8 mouse cellular contexts compared by ENCODE assay signal in the genomic region with DNA sequence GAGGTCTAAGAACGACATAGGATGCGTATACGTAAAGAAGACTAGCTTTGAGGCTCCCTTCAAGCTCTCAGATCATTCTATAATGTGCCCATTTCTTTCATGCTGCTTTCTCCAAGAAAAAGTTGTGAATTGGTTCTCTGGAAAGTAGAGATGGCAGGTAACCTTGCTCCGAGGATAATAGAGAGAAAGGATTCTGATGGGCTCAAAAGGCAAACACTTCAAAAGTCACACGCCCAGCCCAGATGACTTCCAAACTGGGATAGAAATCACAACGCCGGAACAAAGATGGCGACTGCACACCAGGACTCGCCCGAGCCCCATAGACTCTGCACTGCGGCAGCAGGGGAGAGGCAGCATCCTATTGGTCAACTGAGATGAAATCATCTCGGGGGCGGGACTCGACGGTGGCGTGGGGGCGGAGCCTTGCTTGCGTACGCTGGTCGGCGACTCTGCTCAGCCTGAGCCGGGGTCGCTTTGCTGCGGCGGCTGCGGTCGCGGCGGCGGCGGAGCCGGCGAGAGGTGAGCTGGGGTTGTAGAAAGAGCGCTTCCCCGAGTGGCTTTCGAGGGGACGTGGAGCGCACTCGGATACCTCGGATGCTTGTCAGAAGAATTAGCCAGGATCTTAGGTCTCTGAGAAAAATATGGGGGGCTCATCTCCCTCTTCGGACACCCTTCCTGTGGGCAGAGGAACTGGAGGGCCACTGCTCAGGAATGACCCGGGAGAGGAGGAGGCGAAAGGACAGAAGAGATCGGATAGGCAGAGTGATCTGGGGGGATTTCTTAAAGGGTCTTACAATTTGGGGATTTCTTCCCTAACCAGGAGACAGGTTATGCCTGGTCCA. TPM values are rescaled to one million over a fixed set of nuclear protein-coding genes. Genes with fewer than 3 reads are reported as not detected.
DNase-seq lines count a peak whose midpoint lies in the region; ATAC-seq and TF ChIP-seq lines count a peak whose summit lies in the region.

A gene (plus strand): TSS at position 407 of the 842 bp plus-strand sequence.

- H3K27ac ChIP-seq in heart, embryonic 12.5 days (ENCODE audit: poor library complexity, severe bottlenecking): peak within 1 kb of the TSS; percentile 83
- peak within 1 kb of the TSS; percentile 81 for H3K27ac ChIP-seq in kidney, postnatal 0 days
- peak within 1 kb of the TSS; percentile 80 for H3K27ac ChIP-seq in liver, embryonic 11.5 days (ENCODE audit: low read depth, low read length)
- peak within 1 kb of the TSS; percentile 66 for H3K27ac ChIP-seq in stomach, embryonic 14.5 days (ENCODE audit: low read length)

- peak within 1 kb of the TSS; percentile 82 for H3K9ac ChIP-seq in heart, embryonic 12.5 days
- H3K9ac ChIP-seq in kidney, postnatal 0 days (ENCODE audit: low read depth, low read length): peak within 1 kb of the TSS; percentile 79
- H3K9ac ChIP-seq in liver, embryonic 11.5 days (ENCODE audit: low read depth, low read length): peak within 1 kb of the TSS; percentile 71
- peak within 1 kb of the TSS; percentile 60 for H3K9ac ChIP-seq in stomach, embryonic 14.5 days (replicated peaks; ENCODE audit: low read depth, low read length)

- H3K36me3 ChIP-seq in heart, embryonic 12.5 days: peaks cover 20% of the 10 kb centered on the region
- H3K36me3 ChIP-seq in kidney, postnatal 0 days (ENCODE audit: insufficient read depth, low read length): no peaks in the 10 kb centered on the region
- H3K36me3 ChIP-seq in liver, embryonic 11.5 days (ENCODE audit: control insufficient read depth, insufficient read depth, low read length): peaks cover 12% of the 10 kb centered on the region
- H3K36me3 ChIP-seq in stomach, embryonic 14.5 days (ENCODE audit: control insufficient read depth, insufficient read depth, low read length): peaks cover 8% of the 10 kb centered on the region; the same call in 1 of the 2 replicates

- peaks cover 18% of the 10 kb centered on the region for H3K4me1 ChIP-seq in heart, embryonic 12.5 days (replicated peaks)
- H3K4me1 ChIP-seq in kidney, postnatal 0 days (replicated peaks; ENCODE audit: insufficient read depth, low read length): peaks cover 10% of the 10 kb centered on the region
- peaks cover 17% of the 10 kb centered on the region for H3K4me1 ChIP-seq in liver, embryonic 11.5 days (replicated peaks; ENCODE audit: control insufficient read depth, insufficient read depth, low read length)
- peaks cover 7% of the 10 kb centered on the region; the same call in 1 of the 2 replicates for H3K4me1 ChIP-seq in stomach, embryonic 14.5 days (ENCODE audit: control insufficient read depth, insufficient read depth, low read length)

- DNase-seq in CD4-positive helper T cell, adult 2 months (ENCODE audit: low read depth, low spot score): peak; percentile 95
- peak; percentile 92 for DNase-seq in brain, embryonic 18.5 days (ENCODE audit: low read depth, low spot score)
- peak; percentile 99 for DNase-seq in kidney, postnatal 0 days (ENCODE audit: low spot score)
- peak; percentile 97 for DNase-seq in liver, embryonic 11.5 days (ENCODE audit: low spot score)
- peak; percentile 95 for DNase-seq in naive thymus-derived CD4-positive, alpha-beta T cell, adult 2 months (ENCODE audit: low read depth)

- peak; percentile 94 for ATAC-seq in erythroid progenitor cell, adult 5-6 weeks (replicated peaks; ENCODE audit: low FRiP score, poor library complexity, severe bottlenecking)
- ATAC-seq in heart, embryonic 12.5 days (ENCODE audit: insufficient number of reproducible peaks, low FRiP score): peak; percentile 99
- ATAC-seq in kidney, postnatal 0 days (replicated peaks; ENCODE audit: low FRiP score, low read depth): peak; percentile 100
- ATAC-seq in liver, embryonic 11.5 days (replicated peaks; ENCODE audit: low FRiP score): peak; percentile 96
- peak; percentile 100 for ATAC-seq in stomach, embryonic 14.5 days (ENCODE audit: insufficient number of reproducible peaks, insufficient read depth, low FRiP score, low read depth)

- under 1% methylated on average over 44 of the region's 44 CpGs for WGBS in heart, embryonic 12.5 days
- under 1% methylated on average over 44 of the region's 44 CpGs for WGBS in kidney, postnatal 0 days
- under 1% methylated on average over 44 of the region's 44 CpGs for WGBS in liver, embryonic 11.5 days
- under 1% methylated on average over 44 of the region's 44 CpGs for WGBS in stomach, embryonic 14.5 days

- H3K4me3 ChIP-seq in heart, embryonic 12.5 days: peak within 1 kb of the TSS; percentile 66
- H3K4me3 ChIP-seq in kidney, postnatal 0 days (replicated peaks; ENCODE audit: low read depth, low read length): peak within 1 kb of the TSS; percentile 62
- H3K4me3 ChIP-seq in liver, embryonic 11.5 days (ENCODE audit: low read depth, low read length): peak within 1 kb of the TSS; percentile 60
- H3K4me3 ChIP-seq in stomach, embryonic 14.5 days (ENCODE audit: low read depth, low read length): peak within 1 kb of the TSS; percentile 63

- H3K27me3 ChIP-seq in heart, embryonic 12.5 days (replicated peaks): no peaks in the 10 kb centered on the region
- no peaks in the 10 kb centered on the region for H3K27me3 ChIP-seq in kidney, postnatal 0 days (ENCODE audit: insufficient read depth, low read length)
- H3K27me3 ChIP-seq in liver, embryonic 11.5 days (replicated peaks; ENCODE audit: control insufficient read depth, insufficient read depth, low read length): no peaks in the 10 kb centered on the region
- 0 out of 2 replicates have a peak, but pooled peaks cover 3% of the 10 kb centered on the region for H3K27me3 ChIP-seq in stomach, embryonic 14.5 days (ENCODE audit: control insufficient read depth, insufficient read depth, low read length)

- no peaks in the 10 kb centered on the region for H3K9me3 ChIP-seq in heart, embryonic 12.5 days (replicated peaks)
- no peaks in the 10 kb centered on the region for H3K9me3 ChIP-seq in kidney, postnatal 0 days (replicated peaks; ENCODE audit: low read length)
- no peaks in the 10 kb centered on the region for H3K9me3 ChIP-seq in liver, embryonic 11.5 days (ENCODE audit: control insufficient read depth, low read length)
- no peaks in the 10 kb centered on the region for H3K9me3 ChIP-seq in stomach, embryonic 14.5 days (ENCODE audit: control insufficient read depth, low read depth, low read length)

- peak within 1 kb of the TSS; percentile 83 for H3K4me2 ChIP-seq in heart, embryonic 12.5 days
- H3K4me2 ChIP-seq in kidney, postnatal 0 days (ENCODE audit: low read length): peak within 1 kb of the TSS; percentile 71
- H3K4me2 ChIP-seq in liver, embryonic 11.5 days: peak within 1 kb of the TSS; percentile 78
- peak within 1 kb of the TSS; percentile 51 for H3K4me2 ChIP-seq in stomach, embryonic 14.5 days (replicated peaks; ENCODE audit: low read depth, low read length)

- TF ChIP-seq CTCF in kidney, postnatal 0 days (IDR thresholded peaks at IDR 0.05; ENCODE audit: low read depth): no peak

RNA-seq across cellular contexts. Expression of the gene that starts here (rescaled TPM):
- 316 and 341 TPM in 2 replicates for total RNA-seq in erythroid progenitor cell, adult 5-6 weeks (2015; ENCODE audit: low replicate concordance)
- total RNA-seq in erythroid progenitor cell, adult 5-6 weeks (2017; ENCODE audit: low replicate concordance): 355 and 494 TPM in 2 replicates
- 70.0 and 71.4 TPM in 2 replicates for polyA plus RNA-seq in heart, embryonic 12.5 days (2016; fragmentation: Nextera tagmentation; extraction: Ambion mirVana)
- 33.8 and 35.1 TPM in 2 replicates for polyA plus RNA-seq in kidney, postnatal 0 days (2015; fragmentation: Nextera tagmentation; extraction: Ambion mirVana)
- polyA plus RNA-seq in liver, embryonic 11.5 days (2014; fragmentation: Nextera tagmentation; extraction: Ambion mirVana): 55.4 and 60.0 TPM in 2 replicates
- polyA plus RNA-seq in stomach, embryonic 14.5 days (2014; fragmentation: Nextera tagmentation; extraction: Ambion mirVana): 38.4 and 42.0 TPM in 2 replicates

Comparison
In these comparisons a context has a peak if more than half of its experiments do, and no peak if none do; other contexts are left out.
1. Peak in every context shown above with its lines: DNase-seq, ATAC-seq, H3K4me3 ChIP-seq and H3K27ac ChIP-seq.